Mouse (Mus musculus): ENCODE results near the gene Dgka.

- TF ChIP-seq POLR2A (IDR thresholded peaks at IDR 0.05; ENCODE audit: insufficient read length, low read depth): no peak
- TF ChIP-seq MYOG (IDR thresholded peaks at IDR 0.05; ENCODE audit: control insufficient read depth in 1 of 3, insufficient read depth in 1 of 3, insufficient read length in 2 of 3, low read depth in 2 of 3): no peak
- no peak for TF ChIP-seq SRF (IDR thresholded peaks at IDR 0.05; ENCODE audit: control insufficient read depth, insufficient read length, low read depth)
- TF ChIP-seq MAX (IDR thresholded peaks at IDR 0.05; ENCODE audit: low read depth): no peak
Measured at GRCm38 (mm10) chr10:128671148-128671547, 73.5 kb downstream of the Dgka start.
